Mouse (Mus musculus): Measurements from ENCODE around the gene Cdc6. TPM values are rescaled to one million over a fixed set of nuclear protein-coding genes. Genes with fewer than 3 reads are reported as not detected.
A peak's percentile ranks its signal among the peaks of the same experiment; 100 is the strongest.
"Not testable (repeated sequence)": the region's sequence is repeated elsewhere in the genome, so short reads cannot be mapped to it uniquely, and the experiment has no call there.

Cdc6 gene
- polyA plus RNA-seq, 1 experiment from 2014 or later, result 31.4 TPM

GRCm38 (mm10) chr11:98911498-98911897, 3.9 kb downstream of the Cdc6 start:
- Histone ChIP-seq H3K4me1 (peaks cover 31% of the 10 kb centered on the region), H3K9ac (no peak overlapping the region), H3K9me3 (no peaks in the 10 kb centered on the region), H3K27me3 (no peaks in the 10 kb centered on the region), H3K4me3 (no peak overlapping the region), H3K36me3 (peaks cover 56% of the 10 kb centered on the region), H3K27ac (no peak overlapping the region), H3K4me2 (replicated peaks) (no peak overlapping the region)
- no peak for ATAC-seq (ENCODE audit: low FRiP score, low read depth)
- WGBS, result 85% methylated on average over 5 of the region's 5 CpGs

GRCm38 (mm10) chr11:98914196-98914595, 6.6 kb downstream of the Cdc6 start:
- WGBS, result 52% methylated on average over 11 of the region's 11 CpGs
- H3K9me3 ChIP-seq, result no peaks in the 10 kb centered on the region
- H3K9ac ChIP-seq, result no peak overlapping the region
- no peak overlapping the region for H3K4me3 ChIP-seq
- H3K4me2 ChIP-seq (replicated peaks), result no peak overlapping the region
- ATAC-seq (ENCODE audit: low FRiP score, low read depth), result no peak
- H3K4me1 ChIP-seq, result peaks cover 37% of the 10 kb centered on the region
- no peak overlapping the region for H3K27ac ChIP-seq
- H3K27me3 ChIP-seq, result no peaks in the 10 kb centered on the region
- H3K36me3 ChIP-seq, result peaks cover 79% of the 10 kb centered on the region

- not testable (repeated sequence) for ATAC-seq (ENCODE audit: low FRiP score, low read depth); H3K9ac ChIP-seq; H3K4me2 ChIP-seq (replicated peaks); H3K4me3 ChIP-seq; H3K27ac ChIP-seq; H3K9me3 ChIP-seq; H3K27me3 ChIP-seq
- H3K4me1 ChIP-seq, result peaks cover 24% of the 10 kb centered on the region
- peaks cover 81% of the 10 kb centered on the region for H3K36me3 ChIP-seq
- WGBS, result 95% methylated on average over 3 of the region's 3 CpGs
Observed at GRCm38 (mm10) chr11:98916376-98916775, 8.8 kb downstream of the Cdc6 start.

- H3K9ac ChIP-seq, result 0 out of 2 replicates have a peak overlapping the region, but pooled peaks have one; percentile 31
- peak overlapping the region; percentile 53; the same call in 1 of the 2 replicates for H3K27ac ChIP-seq
- WGBS, result 55% methylated on average over 13 of the region's 13 CpGs
Observed at GRCm38 (mm10) chr11:98917428-98918005, 9.9 kb downstream of the Cdc6 start.

GRCm38 (mm10) chr11:98918231-98918630, 10.6 kb downstream of the Cdc6 start:
- WGBS, result 59% methylated on average over 9 of the region's 9 CpGs
- H3K9ac ChIP-seq, result no peak overlapping the region; the same call in 1 of the 2 replicates

More at GRCm38 (mm10) chr11:98917428-98918005, 9.9 kb downstream of the Cdc6 start:
- Histone ChIP-seq H3K36me3 (peaks cover 73% of the 10 kb centered on the region), H3K4me1 (peaks cover 33% of the 10 kb centered on the region), H3K4me3 (no peak overlapping the region), H3K27me3 (no peaks in the 10 kb centered on the region), H3K9me3 (no peaks in the 10 kb centered on the region), H3K4me2 (replicated peaks) (no peak overlapping the region)
- no peak for ATAC-seq (ENCODE audit: low FRiP score, low read depth)

GRCm38 (mm10) chr11:98919009-98919408, 11.4 kb downstream of the Cdc6 start:
- Histone ChIP-seq H3K4me3 (no peak overlapping the region), H3K4me2 (replicated peaks) (no peak overlapping the region), H3K4me1 (peaks cover 43% of the 10 kb centered on the region), H3K36me3 (peaks cover 60% of the 10 kb centered on the region), H3K9me3 (no peaks in the 10 kb centered on the region), H3K27ac (no peak overlapping the region), H3K9ac (no peak overlapping the region), H3K27me3 (no peaks in the 10 kb centered on the region)
- 88% methylated on average over 11 of the region's 11 CpGs for WGBS
- ATAC-seq (ENCODE audit: low FRiP score, low read depth), result no peak

More at GRCm38 (mm10) chr11:98918231-98918630, 10.6 kb downstream of the Cdc6 start:
- peaks cover 39% of the 10 kb centered on the region for H3K4me1 ChIP-seq
- no peaks in the 10 kb centered on the region for H3K27me3 ChIP-seq
- H3K4me2 ChIP-seq (replicated peaks), result no peak overlapping the region
- ATAC-seq (ENCODE audit: low FRiP score, low read depth), result no peak
- H3K36me3 ChIP-seq, result peaks cover 68% of the 10 kb centered on the region
- no peaks in the 10 kb centered on the region for H3K9me3 ChIP-seq
- peak overlapping the region; percentile 53; the same call in 1 of the 2 replicates for H3K27ac ChIP-seq
- no peak overlapping the region for H3K4me3 ChIP-seq

- Histone ChIP-seq H3K4me1 (peaks cover 71% of the 10 kb centered on the region), H3K36me3 (peaks cover 38% of the 10 kb centered on the region), H3K4me2 (replicated peaks) (peak overlapping the region; percentile 49), H3K27ac (peak overlapping the region; percentile 87; the same call in 1 of the 2 replicates)
- not testable (repeated sequence) for H3K4me3 ChIP-seq; H3K9ac ChIP-seq; ATAC-seq (ENCODE audit: low FRiP score, low read depth); H3K9me3 ChIP-seq; H3K27me3 ChIP-seq
- WGBS, result 27% methylated on average over 15 of the region's 15 CpGs
Observed at GRCm38 (mm10) chr11:98921813-98922212, 14.2 kb downstream of the Cdc6 start.

- 0 out of 2 replicates have a peak, but pooled peaks have one; percentile 1 for ATAC-seq (ENCODE audit: low FRiP score, low read depth)
- Histone ChIP-seq H3K27ac (peak overlapping the region; percentile 87), H3K36me3 (peaks cover 33% of the 10 kb centered on the region), H3K4me1 (peaks cover 71% of the 10 kb centered on the region), H3K4me2 (replicated peaks) (peak overlapping the region; percentile 49)
- H3K27me3 ChIP-seq, H3K9me3 ChIP-seq, H3K4me3 ChIP-seq, H3K9ac ChIP-seq: not testable (repeated sequence)
- 17% methylated on average over 10 of the region's 10 CpGs for WGBS
Observed at GRCm38 (mm10) chr11:98922307-98922706, 14.7 kb downstream of the Cdc6 start.

GRCm38 (mm10) chr11:98922851-98923711, 15.5 kb downstream of the Cdc6 start:
- ATAC-seq (ENCODE audit: low FRiP score, low read depth), result peak; percentile 72
- H3K4me1 ChIP-seq, result peaks cover 68% of the 10 kb centered on the region
- 11% methylated on average over 16 of the region's 16 CpGs for WGBS
- not testable (repeated sequence) for H3K4me3 ChIP-seq, H3K27me3 ChIP-seq, H3K9me3 ChIP-seq, H3K9ac ChIP-seq
- peak overlapping the region; percentile 49 for H3K4me2 ChIP-seq (replicated peaks)
- peaks cover 26% of the 10 kb centered on the region for H3K36me3 ChIP-seq
- peak overlapping the region; percentile 94 for H3K27ac ChIP-seq

- Histone ChIP-seq H3K4me2 (replicated peaks) (peak overlapping the region; percentile 58), H3K9me3 (no peaks in the 10 kb centered on the region), H3K4me3 (no peak overlapping the region), H3K27me3 (no peaks in the 10 kb centered on the region), H3K36me3 (peaks cover 10% of the 10 kb centered on the region), H3K9ac (no peak overlapping the region), H3K27ac (peak overlapping the region; percentile 94), H3K4me1 (peaks cover 78% of the 10 kb centered on the region)
- WGBS, result 16% methylated on average over 5 of the region's 5 CpGs
- no peak for ATAC-seq (ENCODE audit: low FRiP score, low read depth)
Observed at GRCm38 (mm10) chr11:98924633-98925175, 17.1 kb downstream of the Cdc6 start.

GRCm38 (mm10) chr11:98925265-98925721, 17.7 kb downstream of the Cdc6 start:
- peaks cover 84% of the 10 kb centered on the region for H3K4me1 ChIP-seq
- peak overlapping the region; percentile 94 for H3K27ac ChIP-seq
- peak; percentile 21; the same call in 1 of the 2 replicates for ATAC-seq (ENCODE audit: low FRiP score, low read depth)
- H3K9ac ChIP-seq, result peak overlapping the region; percentile 50; the same call in 1 of the 2 replicates
- H3K4me3 ChIP-seq, result peak overlapping the region; percentile 9; the same call in 1 of the 2 replicates
- H3K36me3 ChIP-seq, result peaks cover 6% of the 10 kb centered on the region
- H3K27me3 ChIP-seq, result no peaks in the 10 kb centered on the region
- H3K9me3 ChIP-seq, result no peaks in the 10 kb centered on the region
- WGBS, result 3% methylated on average over 10 of the region's 10 CpGs
- peak overlapping the region; percentile 58 for H3K4me2 ChIP-seq (replicated peaks)

GRCm38 (mm10) chr11:98925868-98926311, 18.3 kb downstream of the Cdc6 start:
- WGBS, result 3% methylated on average over 12 of the region's 12 CpGs
- Histone ChIP-seq H3K27me3 (no peaks in the 10 kb centered on the region), H3K9ac (peak overlapping the region; percentile 50), H3K9me3 (no peaks in the 10 kb centered on the region), H3K4me3 (peak overlapping the region; percentile 9; the same call in 1 of the 2 replicates), H3K4me1 (peaks cover 90% of the 10 kb centered on the region), H3K36me3 (peaks cover 4% of the 10 kb centered on the region), H3K27ac (peak overlapping the region; percentile 94), H3K4me2 (replicated peaks) (peak overlapping the region; percentile 58)
- ATAC-seq (ENCODE audit: low FRiP score, low read depth), result peak; percentile 43
